Comparison of ENCODE assay signal across 23 mouse cellular contexts in the genomic region with DNA sequence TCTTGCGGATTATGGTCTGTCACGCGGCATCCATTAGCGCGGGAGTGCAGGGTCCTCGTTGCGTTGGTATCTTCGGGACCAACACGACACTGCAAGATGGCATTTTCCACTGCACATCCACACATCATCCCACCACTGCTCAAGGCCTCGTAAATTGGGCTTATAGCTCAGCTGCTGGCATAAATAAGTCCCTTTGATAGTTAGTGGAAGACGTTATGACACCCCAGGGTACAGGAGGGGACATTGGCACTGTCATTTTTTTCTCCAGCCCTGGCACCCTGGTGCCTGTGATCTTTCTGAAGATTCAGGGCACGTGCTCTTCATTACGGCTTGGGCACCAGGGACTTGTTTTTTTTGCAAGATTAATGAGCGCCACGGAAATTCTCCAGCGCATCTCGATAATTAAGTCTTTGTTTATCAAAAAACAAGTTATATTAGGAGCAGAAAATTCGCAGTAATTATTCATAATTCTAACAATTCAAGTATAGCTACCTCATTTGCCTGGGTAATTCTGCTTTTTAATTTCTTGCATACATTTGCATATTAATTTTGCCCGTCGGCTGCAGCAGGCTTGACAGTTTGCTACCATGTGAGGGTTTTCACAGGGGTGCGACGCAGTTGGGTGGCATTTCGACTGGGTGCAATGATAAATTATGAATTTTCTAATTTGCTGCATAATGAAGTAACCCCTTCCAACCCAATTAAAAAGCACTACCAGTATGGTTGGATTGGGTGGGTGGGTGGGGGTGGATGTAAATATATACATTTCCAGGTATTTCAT.
DNase-seq lines count a peak whose midpoint lies in the region; ATAC-seq and TF ChIP-seq lines count a peak whose summit lies in the region.
"Had no signal": no experiment of that assay in that cellular context is flagged by ENCODE, and none has a peak within 500 bp of the region (broad histone marks: within the 10 kb centered on the region; RNA-seq: fewer than 3 reads in every experiment).

No protein-coding gene starts in this region.

- no peak overlapping the region for H3K4me2 ChIP-seq in hindbrain, embryonic 12.5 days (replicated peaks)
- no peak overlapping the region for H3K4me2 ChIP-seq in forebrain, postnatal 0 days (ENCODE audit: low read depth)
- H3K4me2 ChIP-seq in midbrain, postnatal 0 days (ENCODE audit: low read depth, low read length, poor library complexity, severe bottlenecking): no peak overlapping the region
- H3K4me2 ChIP-seq: embryonic facial prominence, embryonic 15.5 days; heart, embryonic 11.5 days; stomach, embryonic 15.5 days had no signal

- H3K9ac ChIP-seq in hindbrain, embryonic 12.5 days: no peak overlapping the region
- H3K9ac ChIP-seq in forebrain, postnatal 0 days: no peak overlapping the region
- no peak overlapping the region for H3K9ac ChIP-seq in midbrain, postnatal 0 days (replicated peaks; ENCODE audit: low read length, poor library complexity, severe bottlenecking)
- H3K9ac ChIP-seq: embryonic facial prominence, embryonic 15.5 days; liver, postnatal 0 days; stomach, embryonic 15.5 days had no signal

- H3K27me3 ChIP-seq in hindbrain, embryonic 12.5 days: no peaks in the 10 kb centered on the region
- H3K27me3 ChIP-seq in hindbrain, embryonic 10.5 days (ENCODE audit: insufficient read depth, poor library complexity, severe bottlenecking): no peaks in the 10 kb centered on the region
- no peaks in the 10 kb centered on the region for H3K27me3 ChIP-seq in forebrain, postnatal 0 days (ENCODE audit: insufficient read depth, low read length)
- no peaks in the 10 kb centered on the region for H3K27me3 ChIP-seq in midbrain, postnatal 0 days (ENCODE audit: insufficient read depth, low read length)
- H3K27me3 ChIP-seq: embryonic facial prominence, embryonic 15.5 days; stomach, embryonic 15.5 days had no signal

- H3K27ac ChIP-seq in hindbrain, embryonic 12.5 days: peak overlapping the region; percentile 82
- no peak overlapping the region for H3K27ac ChIP-seq in hindbrain, embryonic 10.5 days
- peak overlapping the region; percentile 82 for H3K27ac ChIP-seq in forebrain, postnatal 0 days (ENCODE audit: low read depth, low read length)
- H3K27ac ChIP-seq in midbrain, postnatal 0 days (ENCODE audit: low read depth, low read length): peak overlapping the region; percentile 68
- H3K27ac ChIP-seq: embryonic facial prominence, embryonic 15.5 days; stomach, embryonic 15.5 days had no signal

- no peak for TF ChIP-seq POLR2A in brain, embryonic 14.5 days (IDR thresholded peaks at IDR 0.05; ENCODE audit: borderline replicate concordance, extremely low read depth, insufficient read depth, insufficient read length, poor library complexity, severe bottlenecking)

- DNase-seq in hindbrain, embryonic 10.5 days (ENCODE audit: low spot score): no peak
- DNase-seq in brain, embryonic 14.5 days (ENCODE audit: low read depth): peak; percentile 91
- DNase-seq in forebrain, postnatal 0 days: peak; percentile 67
- peak; percentile 36 for DNase-seq in midbrain, postnatal 0 days (ENCODE audit: low spot score)
- no peak for DNase-seq in frontal cortex, postnatal 14 days (ENCODE audit: low spot score in 2 of 2)
- DNase-seq in layer of hippocampus, postnatal 10 days (ENCODE audit: low spot score in 2 of 2): no peak
- DNase-seq in cerebellum, adult 8-10 months: no peak
- DNase-seq: adrenal gland, postnatal 14 days; cerebellum, adult 18-20 months; heart, postnatal 10 days; kidney, adult 8-10 months; kidney, postnatal 14 days; liver; liver, postnatal 0 days; lung, postnatal 10 days; thymus, adult 18-20 months had no signal

- peaks cover 17% of the 10 kb centered on the region for H3K4me1 ChIP-seq in hindbrain, embryonic 12.5 days
- no peaks in the 10 kb centered on the region; the same call in 1 of the 2 replicates for H3K4me1 ChIP-seq in hindbrain, embryonic 10.5 days (replicated peaks)
- peaks cover 9% of the 10 kb centered on the region for H3K4me1 ChIP-seq in forebrain, postnatal 0 days (ENCODE audit: insufficient read depth)
- H3K4me1 ChIP-seq in midbrain, postnatal 0 days (ENCODE audit: insufficient read depth, low read length): no peaks in the 10 kb centered on the region
- H3K4me1 ChIP-seq: embryonic facial prominence, embryonic 15.5 days; stomach, embryonic 15.5 days had no signal

- 67% methylated on average over 23 of the region's 23 CpGs for WGBS in hindbrain, embryonic 12.5 days
- 94% methylated on average over 23 of the region's 23 CpGs for WGBS in hindbrain, embryonic 10.5 days
- WGBS in forebrain, postnatal 0 days: 46% methylated on average over 23 of the region's 23 CpGs
- whole genome bisulfite sequencing in midbrain, postnatal 0 days: 69% methylated on average over 23 of the region's 23 CpGs

- peak; percentile 56; the same call in 1 of the 2 replicates for ATAC-seq in hindbrain, embryonic 12.5 days (ENCODE audit: low FRiP score)
- peak; percentile 61 for ATAC-seq in forebrain, postnatal 0 days
- ATAC-seq in midbrain, postnatal 0 days (ENCODE audit: low FRiP score): peak; percentile 38; the same call in 1 of the 2 replicates
- ATAC-seq: activated CD4-positive, CD25-positive, alpha-beta regulatory T cell, adult 4 months; liver, postnatal 0 days had no signal

- TF ChIP-seq CTCF in brain, embryonic 14.5 days (IDR thresholded peaks at IDR 0.05; ENCODE audit: borderline replicate concordance, extremely low read depth, insufficient read depth, insufficient read length): no peak
- no peak for TF ChIP-seq CTCF in forebrain, postnatal 0 days (IDR thresholded peaks at IDR 0.05; ENCODE audit: low read depth)
- no peak for TF ChIP-seq CTCF in midbrain, postnatal 0 days (IDR thresholded peaks at IDR 0.05)

- 0 out of 2 replicates have a peak, but pooled peaks cover 3% of the 10 kb centered on the region for H3K9me3 ChIP-seq in hindbrain, embryonic 12.5 days (replicated peaks)
- peaks cover 3% of the 10 kb centered on the region; the same call in 1 of the 2 replicates for H3K9me3 ChIP-seq in hindbrain, embryonic 10.5 days
- H3K9me3 ChIP-seq in forebrain, postnatal 0 days (ENCODE audit: low read length): no peaks in the 10 kb centered on the region
- H3K9me3 ChIP-seq in midbrain, postnatal 0 days (ENCODE audit: low read length): no peaks in the 10 kb centered on the region
- H3K9me3 ChIP-seq: embryonic facial prominence, embryonic 15.5 days; stomach, embryonic 15.5 days had no signal

- H3K4me3 ChIP-seq in hindbrain, embryonic 12.5 days: no peak overlapping the region
- no peak overlapping the region for H3K4me3 ChIP-seq in hindbrain, embryonic 10.5 days
- no peak overlapping the region for H3K4me3 ChIP-seq in forebrain, postnatal 0 days (ENCODE audit: low read depth, low read length)
- no peak overlapping the region for H3K4me3 ChIP-seq in midbrain, postnatal 0 days (ENCODE audit: low read depth, low read length)
- H3K4me3 ChIP-seq: embryonic facial prominence, embryonic 15.5 days; layer of hippocampus, adult 2 months; stomach, embryonic 15.5 days had no signal

- H3K36me3 ChIP-seq in hindbrain, embryonic 12.5 days: no peaks in the 10 kb centered on the region
- no peaks in the 10 kb centered on the region for H3K36me3 ChIP-seq in hindbrain, embryonic 10.5 days
- H3K36me3 ChIP-seq in forebrain, postnatal 0 days (ENCODE audit: insufficient read depth): no peaks in the 10 kb centered on the region
- H3K36me3 ChIP-seq in midbrain, postnatal 0 days (ENCODE audit: insufficient read depth, low read length): no peaks in the 10 kb centered on the region
- H3K36me3 ChIP-seq: embryonic facial prominence, embryonic 15.5 days; G1E; stomach, embryonic 15.5 days had no signal

Comparison
In these comparisons a context has a peak if more than half of its experiments do, and no peak if none do; other contexts are left out.
1. DNase-seq: peak in brain, embryonic 14.5 days (single experiment), forebrain, postnatal 0 days (single experiment) and midbrain, postnatal 0 days (single experiment); none in hindbrain, embryonic 10.5 days (single experiment), frontal cortex, postnatal 14 days (0 of 2), layer of hippocampus, postnatal 10 days (0 of 2) and cerebellum, adult 8-10 months (single experiment).
2. Peak in every context shown above with its lines, with median percentiles within 50 percentile points of each other: ATAC-seq.